Mouse (Mus musculus) adrenal gland, adult 8-10 months (tissue): ENCODE data around the gene Olfm1. TPM values are rescaled to one million over a fixed set of nuclear protein-coding genes. Genes with fewer than 3 reads are reported as not detected.
A peak's percentile ranks its signal among the peaks of the same experiment; 100 is the strongest.

ENCODE experiments used
- DNase-seq: peaks from one replicate; pipeline ENCODE4 v3.0.0; 2022
- total RNA-seq, 4 experiments: library from RNA; stranded (reverse); gene quantifications; 2 replicates each; pipeline ENCODE4 v1.2.4; 2022

The Olfm1 gene
- total RNA-seq, 4 experiments from 2014 or later, result 42.9 to 56.6 (median 48.5) TPM

- no peak for DNase-seq
Measured at GRCm38 (mm10) chr2:28236447-28236846, 43.7 kb downstream of the Olfm1 start.

- DNase-seq, result no peak
Measured at GRCm38 (mm10) chr2:28239616-28240015, 46.8 kb downstream of the Olfm1 start.

- DNase-seq, result no peak
Measured at GRCm38 (mm10) chr2:28240920-28241319, 48.1 kb downstream of the Olfm1 start.

- no peak for DNase-seq
Measured at GRCm38 (mm10) chr2:28241520-28242221, 48.9 kb downstream of the Olfm1 start.

- no peak for DNase-seq
Measured at GRCm38 (mm10) chr2:28242222-28242543, 49.4 kb downstream of the Olfm1 start.

GRCm38 (mm10) chr2:28244667-28245395, 52.0 kb downstream of the Olfm1 start:
- DNase-seq, result peak; percentile 53

GRCm38 (mm10) chr2:28246110-28246653, 53.4 kb downstream of the Olfm1 start:
- DNase-seq, result no peak

GRCm38 (mm10) chr2:28247098-28247497, 54.3 kb downstream of the Olfm1 start:
- DNase-seq, result no peak

GRCm38 (mm10) chr2:28252554-28252953, 59.8 kb downstream of the Olfm1 start:
- DNase-seq, result no peak

- DNase-seq, result no peak
Measured at GRCm38 (mm10) chr2:28256029-28256428, 63.2 kb downstream of the Olfm1 start.

GRCm38 (mm10) chr2:28261438-28261837, 68.6 kb downstream of the Olfm1 start:
- DNase-seq, result no peak

GRCm38 (mm10) chr2:28267776-28268275, 75.0 kb downstream of the Olfm1 start:
- no peak for DNase-seq

GRCm38 (mm10) chr2:28270561-28270960, 77.8 kb downstream of the Olfm1 start:
- no peak for DNase-seq

- no peak for DNase-seq
Measured at GRCm38 (mm10) chr2:28272218-28272965, 79.6 kb downstream of the Olfm1 start.

GRCm38 (mm10) chr2:28274006-28274405, 81.2 kb downstream of the Olfm1 start:
- DNase-seq, result no peak

- no peak for DNase-seq
Measured at GRCm38 (mm10) chr2:28275345-28275744, 82.6 kb downstream of the Olfm1 start.

- peak; percentile 56 for DNase-seq
Measured at GRCm38 (mm10) chr2:28278150-28278549, 85.4 kb downstream of the Olfm1 start.

GRCm38 (mm10) chr2:28278853-28279252, 86.1 kb downstream of the Olfm1 start:
- no peak for DNase-seq
